Mouse (Mus musculus): Measurements from ENCODE around the gene Derl2.

The Derl2 gene

DNA sequence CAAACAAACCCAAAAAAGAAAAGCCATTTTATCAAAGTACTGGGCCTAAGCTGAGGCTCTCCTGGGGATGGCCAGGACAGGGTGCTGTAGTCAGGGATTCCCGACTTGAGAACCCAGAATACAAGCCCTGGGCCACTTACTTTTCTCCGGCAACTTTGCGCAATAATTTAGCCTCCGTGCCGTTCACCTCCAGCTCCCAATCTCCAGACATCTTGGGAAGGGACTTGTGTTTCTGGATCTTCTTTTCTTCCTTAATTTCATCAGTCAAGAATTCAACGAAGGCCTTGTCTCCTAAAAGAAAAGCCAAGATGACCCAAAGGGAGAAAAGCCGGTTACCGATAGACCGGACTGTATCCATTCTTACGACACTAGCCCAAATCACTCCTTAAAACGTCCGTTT is 37.6 kb downstream of the Derl2 start:
- DNase-seq (ENCODE audit: low read depth, low spot score), result no peak

DNA sequence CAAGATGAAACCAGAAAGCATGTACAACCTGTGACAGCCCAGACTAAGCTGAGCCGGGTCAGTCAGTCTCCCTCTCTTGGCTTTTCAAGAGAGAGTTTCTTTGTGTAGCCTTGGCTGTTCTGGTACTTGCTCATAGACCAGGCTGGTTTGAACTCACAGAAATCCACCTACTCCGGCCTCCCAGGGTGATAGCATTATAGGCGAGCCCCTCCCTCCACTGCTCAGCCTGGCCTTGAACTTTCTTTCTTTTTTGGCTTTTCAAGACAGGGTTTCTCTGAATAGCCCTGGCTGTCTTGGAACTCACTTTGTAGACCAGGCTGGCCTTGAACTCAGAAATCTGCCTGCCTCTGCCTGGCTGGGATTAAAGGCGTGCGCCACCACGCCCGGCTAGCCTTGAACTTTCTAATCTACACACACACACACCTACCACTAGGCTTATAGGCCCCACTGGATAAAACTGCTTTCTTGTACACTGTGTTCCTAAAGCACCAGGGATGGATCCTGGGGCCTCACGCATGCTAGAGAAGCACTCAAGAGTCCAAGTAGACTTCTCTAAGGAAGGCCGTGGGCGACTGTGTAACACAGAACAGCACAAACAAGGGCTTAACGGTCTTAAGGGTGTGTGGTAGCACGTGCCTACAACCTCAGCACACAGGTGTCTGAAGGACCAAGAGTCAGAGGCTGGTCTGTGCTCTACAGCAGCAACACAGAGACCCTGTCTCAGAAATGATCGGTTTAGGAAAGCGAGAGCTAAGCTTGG is 38.7 kb downstream of the Derl2 start:
- no peak for DNase-seq (ENCODE audit: low read depth, low spot score)

GRCm38 (mm10) chr11:70980232-70980631 is 39.4 kb downstream of the Derl2 start:
- no peak for DNase-seq (ENCODE audit: low read depth, low spot score)

DNA sequence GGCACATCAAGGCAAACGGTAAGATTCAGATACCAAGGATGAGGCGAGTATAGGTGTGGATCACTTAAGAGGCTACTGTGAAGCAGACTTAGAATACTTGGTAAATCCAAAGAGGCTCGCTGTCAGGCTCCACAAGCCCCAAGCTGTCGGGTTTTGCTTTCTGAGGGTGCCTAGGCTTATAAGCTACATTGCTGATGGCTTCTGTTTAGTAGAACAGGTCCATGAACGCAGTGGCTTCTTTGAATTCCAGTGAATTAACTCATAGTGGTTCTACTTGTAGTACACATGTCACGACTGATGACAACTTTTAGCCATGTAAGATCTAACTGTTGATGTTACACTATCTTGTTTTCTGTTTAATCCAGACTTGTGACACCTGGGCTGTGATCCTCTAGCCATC is 42.3 kb downstream of the Derl2 start:
- DNase-seq (ENCODE audit: low read depth, low spot score), result no peak

GRCm38 (mm10) chr11:70975193-70975592 is 44.4 kb downstream of the Derl2 start:
- DNase-seq (ENCODE audit: low read depth, low spot score), result no peak

DNA sequence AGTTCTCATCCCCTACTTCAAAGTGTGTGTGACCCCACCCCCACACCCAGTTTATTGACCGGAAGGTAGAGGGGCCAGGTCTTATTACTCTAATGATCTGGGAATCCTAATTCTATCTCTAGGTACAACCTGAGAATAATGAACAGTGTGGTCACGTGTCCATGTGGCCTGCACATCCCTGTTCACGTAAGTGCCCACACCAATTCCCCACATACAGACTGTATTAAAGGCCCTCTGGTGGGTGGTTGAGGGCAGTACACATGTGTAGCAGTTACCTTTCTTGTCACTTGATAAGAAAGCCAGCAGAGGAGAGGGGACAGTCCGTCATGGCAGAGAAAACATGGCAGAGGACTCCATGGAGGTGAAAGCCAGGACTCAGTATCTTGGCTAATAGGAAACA is 45.7 kb downstream of the Derl2 start:
- no peak for DNase-seq (ENCODE audit: low read depth, low spot score)

DNA sequence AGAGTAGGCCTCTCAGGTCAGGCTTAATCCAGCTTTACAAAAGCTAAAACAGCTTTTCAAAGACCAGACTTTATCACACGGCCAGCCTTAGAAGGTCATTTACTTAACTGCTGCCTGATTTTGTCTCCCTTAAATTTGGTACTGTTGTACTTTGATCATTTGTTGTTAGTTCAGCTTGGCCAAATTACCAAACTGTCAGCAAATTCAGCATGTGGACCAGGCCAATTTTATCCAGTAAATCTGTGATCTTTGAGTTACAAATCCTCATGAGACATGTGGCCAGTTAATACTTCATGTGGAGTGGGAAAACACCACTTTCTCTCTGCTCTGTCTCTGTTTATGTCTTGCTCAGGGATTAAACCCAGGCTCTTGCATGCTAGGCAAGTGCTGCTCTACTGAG is 47.1 kb downstream of the Derl2 start:
- DNase-seq (ENCODE audit: low read depth, low spot score), result no peak

DNA sequence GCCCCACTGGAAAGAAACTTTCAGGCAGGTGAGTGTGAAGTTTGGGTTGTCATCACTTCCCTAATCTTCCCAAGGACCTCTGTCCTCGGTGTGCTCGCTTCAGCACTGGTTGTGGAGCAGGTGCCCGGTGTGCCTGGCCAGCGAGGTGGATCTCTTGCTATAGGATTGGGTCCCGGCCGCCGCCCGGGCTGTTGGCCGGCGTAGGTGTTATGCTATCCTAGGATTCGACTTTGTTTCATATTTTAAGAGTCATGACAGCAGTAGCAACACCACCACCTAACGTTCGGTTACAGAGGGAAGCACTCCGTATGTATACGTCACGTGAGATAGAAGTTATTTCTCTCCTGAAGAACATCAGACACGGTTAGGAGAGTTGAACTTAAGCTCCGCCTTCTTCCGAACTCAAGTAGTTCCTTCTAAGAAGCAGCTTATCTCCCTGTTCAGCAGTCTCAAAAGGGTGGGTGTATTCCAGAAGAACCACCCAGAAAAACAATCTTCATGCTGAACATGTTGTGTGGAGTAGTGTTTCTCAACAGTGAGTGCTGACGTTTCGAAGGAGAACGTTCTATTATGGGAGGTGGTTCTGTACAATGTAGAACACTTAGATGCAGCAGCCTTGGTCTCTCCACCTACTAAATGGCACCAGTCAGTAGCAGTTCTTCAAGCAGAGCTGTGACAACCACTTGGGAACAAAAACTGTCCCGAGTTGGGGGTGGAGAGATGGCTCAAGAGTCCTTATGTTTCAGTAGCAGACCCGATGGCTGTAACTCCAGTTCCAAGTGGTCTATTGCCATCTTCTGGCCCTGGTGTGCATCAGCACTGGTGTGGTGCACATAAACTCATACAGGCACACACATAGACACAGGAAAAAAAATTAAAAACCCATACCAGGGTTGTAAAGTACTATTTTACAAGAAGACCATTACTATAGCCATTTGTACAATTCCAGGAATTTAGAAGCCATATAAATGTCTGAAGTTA is 48.8 kb downstream of the Derl2 start:
- DNase-seq (ENCODE audit: low read depth, low spot score), result peak; percentile 40

DNA sequence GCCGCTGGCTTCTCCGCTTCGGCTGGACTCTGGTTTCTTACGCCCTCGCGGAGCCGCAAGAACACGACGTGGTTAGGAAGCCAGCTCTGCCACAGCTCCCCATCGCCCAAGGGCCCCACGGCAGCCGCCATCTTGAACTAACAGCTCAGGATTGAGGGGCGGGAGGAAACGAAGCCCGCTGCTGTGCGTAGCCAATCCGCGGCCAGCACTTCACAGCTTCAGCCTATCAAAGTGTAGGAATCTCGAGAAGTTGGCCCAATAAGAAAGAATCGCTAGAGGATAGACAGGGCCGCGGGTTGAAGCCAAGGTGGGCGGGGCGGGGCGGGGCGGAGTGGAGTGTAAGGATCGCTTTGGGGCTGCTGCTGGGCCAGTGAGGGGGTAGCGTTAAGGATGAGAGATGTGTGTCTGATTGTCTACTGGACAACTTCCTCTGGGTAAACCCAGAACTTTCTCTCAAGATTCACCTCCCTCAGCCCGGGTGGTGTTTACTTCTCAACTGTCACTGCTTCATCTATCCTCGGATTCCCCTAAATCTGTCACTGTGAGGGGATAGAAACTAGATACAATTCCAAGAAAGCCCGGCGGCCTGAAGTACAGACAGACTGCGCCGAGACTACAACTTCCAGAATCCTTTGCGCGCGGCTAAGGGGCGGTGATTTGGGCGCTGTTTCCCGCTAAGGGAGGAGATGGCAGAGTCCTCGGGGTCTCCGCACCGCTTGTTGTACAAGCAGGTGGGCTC is 49.7 kb downstream of the Derl2 start, which contains the start of the genes Nup88 and Rpain:
Nup88 (minus strand) TSS at position 153 of the 739 bp plus-strand sequence.
Rpain (plus strand) TSS at position 393 of the 739 bp plus-strand sequence.
- DNase-seq (ENCODE audit: low read depth, low spot score), result peak; percentile 96

- no peak for DNase-seq (ENCODE audit: low read depth, low spot score)
These were observed 50.3 kb downstream of the Derl2 start for GRCm38 (mm10) chr11:70969271-70969794.

DNA sequence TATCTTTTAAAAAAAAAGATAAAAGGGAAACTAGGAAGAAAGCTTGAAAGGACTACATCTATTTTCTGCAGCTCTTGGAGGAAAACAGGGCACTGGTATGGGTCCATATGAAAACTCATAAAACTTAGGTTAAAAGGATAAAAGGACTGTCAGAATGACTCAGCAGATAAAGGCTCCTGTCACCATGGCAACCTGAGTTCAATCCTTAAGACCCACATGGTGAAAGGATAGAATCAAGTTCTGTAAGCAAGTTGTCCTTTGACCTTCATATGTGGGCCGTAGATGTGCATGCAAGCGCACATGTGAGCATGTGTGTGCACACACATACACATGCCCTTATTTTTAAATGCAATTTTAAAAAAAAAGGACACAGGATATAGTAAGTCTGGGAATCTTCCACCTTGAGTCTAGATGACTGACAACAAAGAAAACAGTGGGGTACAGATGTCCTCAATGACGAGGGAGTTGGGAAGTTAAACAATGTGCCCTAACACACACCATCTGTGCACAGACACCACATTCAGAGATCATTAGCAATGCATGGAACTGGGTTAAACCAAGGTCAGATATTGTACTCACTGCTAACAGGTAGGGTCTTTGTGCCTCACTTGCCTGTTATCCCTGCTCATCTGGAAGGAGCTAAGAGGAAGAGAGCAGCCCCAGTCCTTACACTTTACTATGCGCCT is 55.3 kb downstream of the Derl2 start:
- DNase-seq (ENCODE audit: low read depth, low spot score), result no peak

DNA sequence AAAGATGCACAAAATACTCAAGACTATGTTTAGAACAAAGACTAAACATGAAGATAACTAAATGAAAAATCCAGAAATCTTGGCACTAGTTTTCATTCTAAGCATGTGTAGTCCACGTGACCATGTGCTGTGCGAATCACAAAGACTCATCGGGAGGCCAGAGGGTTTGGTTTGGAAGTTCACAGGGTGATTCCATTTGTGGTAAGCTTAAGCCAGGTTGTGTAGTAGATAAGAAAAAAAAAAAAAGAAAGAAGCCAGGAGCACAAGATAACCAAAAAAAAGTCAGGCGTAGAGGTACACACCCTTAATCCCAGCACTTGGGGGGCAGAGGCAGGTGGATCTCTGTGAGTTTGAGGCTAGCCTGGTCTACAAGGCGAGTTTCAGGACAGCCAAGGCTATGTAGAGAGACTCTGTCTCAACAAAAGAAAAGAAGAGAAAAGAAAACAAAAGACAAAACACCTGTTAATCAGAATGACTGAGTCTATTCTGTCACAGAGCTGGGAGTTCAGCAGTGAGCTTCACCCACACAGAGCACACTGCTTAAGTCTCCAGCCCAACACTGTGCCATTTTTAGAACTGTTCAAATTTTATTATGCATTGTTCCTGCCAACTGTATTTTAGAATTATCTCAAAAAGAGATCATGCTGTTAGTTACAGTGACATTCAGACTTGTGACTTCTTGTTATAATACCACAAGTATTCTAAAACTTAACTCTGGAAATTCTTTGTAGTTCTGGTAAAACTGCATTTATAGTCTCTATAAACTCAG is 58.7 kb downstream of the Derl2 start:
- DNase-seq (ENCODE audit: low read depth, low spot score), result no peak
